Mouse (Mus musculus) embryonic facial prominence, embryonic 12.5 days (tissue): ENCODE data around the gene 1500009C09Rik. TPM values are rescaled to one million over a fixed set of nuclear protein-coding genes. Genes with fewer than 3 reads are reported as not detected.

Experiments used
- ATAC-seq: fragments of 200-750 bp; cut with Nextera tagmentation; 2 replicates; pipeline ENCODE4 v1.8.0; 2017; ENCODE audit not compliant: insufficient number of reproducible peaks, insufficient read depth, low FRiP score, low TSS enrichment
- H3K27ac ChIP-seq: fragments of 300-500 bp; sonication (generic); 2 replicates; pipeline ENCODE4 v1.5.1; 2016; ENCODE audit warnings: mild to moderate bottlenecking
- H3K27me3 ChIP-seq: fragments of 300-500 bp; sonication (generic); 2 replicates; pipeline ENCODE4 v1.6.1; 2016; ENCODE audit warnings: mild to moderate bottlenecking, moderate library complexity
- H3K36me3 ChIP-seq: fragments of 300-500 bp; sonication (generic); 2 replicates; pipeline ENCODE4 v1.6.1; 2016; ENCODE audit warnings: mild to moderate bottlenecking
- H3K4me1 ChIP-seq: fragments of 300-500 bp; sonication (generic); 2 replicates; pipeline ENCODE4 v1.6.1; 2016
- H3K4me2 ChIP-seq: fragments of 300-500 bp; sonication (generic); replicated peaks from 2 replicates; pipeline ENCODE4 v1.6.1; 2016; ENCODE audit warnings: mild to moderate bottlenecking, moderate library complexity
- H3K4me3 ChIP-seq: fragments of 300-500 bp; sonication (generic); 2 replicates; pipeline ENCODE4 v1.5.1; 2016; ENCODE audit warnings: mild to moderate bottlenecking
- H3K9ac ChIP-seq: fragments of 300-500 bp; sonication (generic); 2 replicates; pipeline ENCODE4 v1.6.1; 2016; ENCODE audit warnings: mild to moderate bottlenecking, moderate library complexity
- H3K9me3 ChIP-seq: fragments of 300-500 bp; sonication (generic); 2 replicates; pipeline ENCODE4 v1.6.1; 2016; ENCODE audit warnings: mild to moderate bottlenecking, moderate library complexity
- WGBS: fragments of 180-500 bp; shearing (Covaris S2); methylation state at CpG from one replicate; pipeline ENCODE4 v1.1.7; 2016; 5-methylcytosine and 5-hydroxymethylcytosine counted together
- polyA plus RNA-seq: library from polyadenylated mRNA; unstranded; fragments of >200 nt; fragmentation: Nextera tagmentation; extraction: Ambion mirVana; gene quantifications from 2 replicates; pipeline ENCODE4 v1.2.1, GENCODE M21; 2016

1500009C09Rik gene
- polyA plus RNA-seq, 1 experiment from 2014 or later: not detected

GRCm38 (mm10) chr15:82268783-82269182, 16.6 kb downstream of the 1500009C09Rik start:
- no peak overlapping the region for H3K9ac ChIP-seq
- 85% methylated on average over 9 of the region's 9 CpGs for WGBS

DNA sequence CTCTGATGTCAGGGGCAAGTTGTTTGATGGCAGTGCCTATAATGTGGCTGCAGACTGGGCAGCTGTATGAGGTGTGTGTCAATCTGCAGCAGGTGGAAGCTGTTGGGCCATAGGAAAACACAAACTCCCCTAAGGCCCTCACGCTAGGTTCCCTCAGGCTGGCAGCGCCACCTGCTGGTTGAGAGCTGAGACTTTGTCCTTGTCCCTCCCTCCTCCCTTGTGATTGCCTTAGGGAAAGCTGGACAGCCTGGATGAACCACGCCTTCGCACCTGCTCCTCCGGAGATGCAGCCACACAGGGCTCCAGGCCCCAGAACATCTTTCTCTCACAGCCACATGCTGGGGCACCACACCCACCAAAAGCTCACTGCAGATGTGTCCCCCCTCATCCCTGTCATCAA, 19.0 kb downstream of the 1500009C09Rik start:
- Histone ChIP-seq H3K9ac (no peak overlapping the region), H3K27ac (no peak overlapping the region), H3K36me3 (no peaks in the 10 kb centered on the region), H3K4me2 (no peak overlapping the region), H3K27me3 (peaks cover 31% of the 10 kb centered on the region), H3K4me1 (peaks cover 10% of the 10 kb centered on the region; the same call in 1 of the 2 replicates), H3K4me3 (no peak overlapping the region), H3K9me3 (no peaks in the 10 kb centered on the region)
- 5% methylated on average over 5 of the region's 5 CpGs for WGBS
- no peak for ATAC-seq

More at GRCm38 (mm10) chr15:82268783-82269182, 16.6 kb downstream of the 1500009C09Rik start:
- no peak overlapping the region for H3K4me3 ChIP-seq
- no peak for ATAC-seq
- H3K4me2 ChIP-seq: no peak overlapping the region
- peaks cover 20% of the 10 kb centered on the region for H3K27me3 ChIP-seq
- no peak overlapping the region for H3K27ac ChIP-seq
- H3K9me3 ChIP-seq: no peaks in the 10 kb centered on the region
- 0 out of 2 replicates have a peak, but pooled peaks cover 4% of the 10 kb centered on the region for H3K4me1 ChIP-seq
- H3K36me3 ChIP-seq: no peaks in the 10 kb centered on the region

- Histone ChIP-seq H3K4me2 (no peak overlapping the region), H3K27ac (no peak overlapping the region), H3K4me1 (peaks cover 16% of the 10 kb centered on the region; the same call in 1 of the 2 replicates), H3K36me3 (no peaks in the 10 kb centered on the region), H3K9ac (no peak overlapping the region), H3K27me3 (peaks cover 31% of the 10 kb centered on the region), H3K4me3 (no peak overlapping the region), H3K9me3 (no peaks in the 10 kb centered on the region)
- WGBS: 84% methylated on average over 6 of the region's 6 CpGs
- ATAC-seq: no peak
Observed at GRCm38 (mm10) chr15:82272295-82272694, 20.1 kb downstream of the 1500009C09Rik start.

DNA sequence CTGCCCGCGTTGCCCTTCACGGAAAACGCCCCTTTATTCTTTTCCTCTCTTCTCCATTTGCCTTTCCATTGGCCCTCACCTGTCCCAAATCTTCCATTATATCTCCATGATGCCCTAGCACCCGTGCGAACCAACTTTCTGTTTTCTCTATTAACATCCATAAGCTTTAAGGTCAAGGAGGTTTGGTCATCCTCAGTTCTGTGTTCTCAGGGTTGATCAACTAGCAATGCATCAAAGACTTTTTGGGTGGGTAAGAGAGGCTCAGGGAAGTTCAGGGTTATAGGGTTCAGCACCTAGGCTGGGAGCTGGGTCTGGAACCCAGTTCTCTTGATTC, 22.4 kb downstream of the 1500009C09Rik start, which contains the start of gene Sept3:
Gene Sept3, plus strand, starts transcription at position 301 of the 334 bp plus-strand sequence.
- Histone ChIP-seq H3K9me3 (no peaks in the 10 kb centered on the region), H3K4me2 (peak within 1 kb of the TSS; percentile 92), H3K36me3 (peaks cover 4% of the 10 kb centered on the region), H3K27ac (peak within 1 kb of the TSS; percentile 42; the same call in 1 of the 2 replicates), H3K27me3 (peaks cover 31% of the 10 kb centered on the region), H3K9ac (peak within 1 kb of the TSS; percentile 77), H3K4me1 (peaks cover 17% of the 10 kb centered on the region; the same call in 1 of the 2 replicates), H3K4me3 (peak within 1 kb of the TSS; percentile 65)
- 0 out of 2 replicates have a peak, but pooled peaks have one; percentile 0 for ATAC-seq
- 26% methylated on average over 6 of the region's 6 CpGs for WGBS

DNA sequence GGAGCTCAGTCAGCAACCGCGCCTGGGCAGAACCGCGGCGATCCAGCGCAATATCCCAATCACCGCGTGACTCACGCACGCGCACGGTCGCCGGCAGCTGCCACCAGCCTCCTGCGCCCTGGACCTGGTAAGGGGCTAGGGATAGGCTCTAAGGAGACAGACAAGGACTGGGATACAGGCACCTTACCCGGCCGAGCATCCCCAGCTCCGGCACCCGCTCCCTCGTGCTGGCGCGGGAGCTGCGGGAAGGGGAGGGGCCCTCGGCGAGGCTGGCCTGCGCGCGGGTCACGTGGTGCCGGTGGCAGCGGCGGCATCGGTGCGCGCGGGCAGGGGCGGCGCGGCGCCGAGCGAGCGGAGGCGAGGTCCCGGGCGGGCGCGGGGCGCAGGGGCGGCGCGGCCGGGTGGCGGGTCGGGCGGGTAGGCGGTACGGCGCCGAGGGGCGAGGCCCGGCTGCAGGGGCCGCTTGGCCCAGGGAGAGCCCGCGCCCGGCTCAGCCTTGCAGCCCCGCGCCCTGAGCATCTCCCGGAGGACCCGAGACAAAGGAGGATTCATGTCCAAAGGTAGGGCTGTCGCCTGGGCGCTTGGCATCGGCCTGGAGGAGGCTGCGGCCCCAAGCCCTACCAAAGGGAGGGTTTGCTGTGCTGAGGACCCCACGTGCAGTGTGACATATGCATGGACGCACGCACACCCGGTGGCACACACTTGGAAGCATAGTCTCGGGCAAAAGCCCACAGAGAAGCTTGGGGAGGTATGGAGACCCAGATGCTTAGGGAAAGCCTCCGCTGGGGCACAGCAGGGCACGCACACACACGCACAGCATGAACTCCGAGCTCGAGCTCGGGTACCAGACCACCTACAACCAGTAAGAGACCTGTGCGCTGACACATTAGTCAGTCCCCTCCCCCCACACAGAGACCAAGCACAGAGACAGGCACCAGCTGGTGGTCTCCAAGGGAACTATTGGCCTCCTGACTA, 23.0 kb downstream of the 1500009C09Rik start:
- peak overlapping the region; percentile 92 for H3K4me2 ChIP-seq
- peaks cover 31% of the 10 kb centered on the region for H3K27me3 ChIP-seq
- peak overlapping the region; percentile 65 for H3K4me3 ChIP-seq
- H3K4me1 ChIP-seq: peaks cover 17% of the 10 kb centered on the region; the same call in 1 of the 2 replicates
- peaks cover 10% of the 10 kb centered on the region for H3K36me3 ChIP-seq
- H3K27ac ChIP-seq: peak overlapping the region; percentile 42; the same call in 1 of the 2 replicates
- H3K9ac ChIP-seq: peak overlapping the region; percentile 77
- WGBS: under 1% methylated on average over 80 of the region's 86 CpGs
- H3K9me3 ChIP-seq: no peaks in the 10 kb centered on the region
- ATAC-seq: peak; percentile 29; the same call in 1 of the 2 replicates

DNA sequence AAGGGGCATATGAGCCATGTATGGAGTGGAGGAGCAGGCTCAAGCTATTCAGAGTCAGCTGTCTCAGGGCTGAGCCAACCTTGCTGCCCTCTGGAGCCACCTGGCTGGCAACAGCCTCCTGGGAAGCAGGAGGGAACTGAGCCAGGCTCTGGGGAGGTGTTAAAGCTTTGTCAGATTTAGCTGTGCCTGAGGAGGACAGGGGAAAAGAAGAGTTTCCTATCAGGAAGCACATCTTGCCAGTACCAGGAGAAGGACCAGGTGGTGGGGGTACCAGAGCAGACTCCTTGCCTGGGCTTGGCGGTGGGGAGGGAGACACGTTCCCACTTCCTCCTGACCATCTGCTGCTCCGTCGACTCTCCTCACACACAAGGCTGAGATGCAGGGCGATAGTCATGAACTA, 25.4 kb downstream of the 1500009C09Rik start:
- no peaks in the 10 kb centered on the region for H3K9me3 ChIP-seq
- WGBS: 70% methylated on average over 5 of the region's 5 CpGs
- peaks cover 17% of the 10 kb centered on the region; the same call in 1 of the 2 replicates for H3K4me1 ChIP-seq
- H3K36me3 ChIP-seq: peaks cover 20% of the 10 kb centered on the region
- H3K27me3 ChIP-seq: peaks cover 21% of the 10 kb centered on the region
- H3K27ac ChIP-seq: no peak overlapping the region
- no peak overlapping the region for H3K9ac ChIP-seq
- H3K4me3 ChIP-seq: no peak overlapping the region
- no peak for ATAC-seq
- no peak overlapping the region for H3K4me2 ChIP-seq

DNA sequence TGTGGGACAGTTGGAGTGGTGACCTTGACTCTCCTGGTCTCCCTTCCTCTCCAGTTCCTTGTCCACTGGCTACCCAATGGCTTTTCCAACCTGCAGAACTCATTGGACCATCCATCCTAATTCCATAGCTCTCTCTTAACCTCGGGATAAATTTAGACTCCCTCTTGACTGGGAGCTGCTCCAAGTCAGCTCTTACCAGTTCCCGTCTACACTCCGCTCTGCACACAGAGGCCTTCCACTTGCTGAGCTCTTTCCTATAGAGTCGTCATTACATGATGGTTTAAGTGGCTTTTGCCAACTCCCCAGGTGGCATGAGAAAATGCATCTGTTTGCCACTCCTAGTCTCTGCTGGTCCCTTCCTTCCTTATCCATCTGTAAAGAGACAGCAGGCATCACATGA, 28.4 kb downstream of the 1500009C09Rik start:
- no peak overlapping the region for H3K4me2 ChIP-seq
- peaks cover 49% of the 10 kb centered on the region for H3K36me3 ChIP-seq
- peaks cover 16% of the 10 kb centered on the region; the same call in 1 of the 2 replicates for H3K4me1 ChIP-seq
- no peak overlapping the region for H3K27ac ChIP-seq
- no peak for ATAC-seq
- no peaks in the 10 kb centered on the region for H3K9me3 ChIP-seq
- 87% methylated on average over 4 of the region's 4 CpGs for WGBS
- H3K9ac ChIP-seq: no peak overlapping the region
- H3K27me3 ChIP-seq: no peaks in the 10 kb centered on the region
- H3K4me3 ChIP-seq: no peak overlapping the region

GRCm38 (mm10) chr15:82286157-82286556, 34.0 kb downstream of the 1500009C09Rik start:
- Histone ChIP-seq H3K4me3 (no peak overlapping the region), H3K36me3 (peaks cover 77% of the 10 kb centered on the region), H3K4me2 (no peak overlapping the region), H3K27ac (no peak overlapping the region), H3K9me3 (no peaks in the 10 kb centered on the region), H3K27me3 (no peaks in the 10 kb centered on the region), H3K9ac (no peak overlapping the region), H3K4me1 (no peaks in the 10 kb centered on the region)
- ATAC-seq: no peak
- WGBS: 69% methylated on average over 12 of the region's 12 CpGs

- H3K36me3 ChIP-seq: peaks cover 55% of the 10 kb centered on the region
- H3K27ac ChIP-seq: no peak overlapping the region
- no peaks in the 10 kb centered on the region for H3K27me3 ChIP-seq
- H3K4me1 ChIP-seq: peaks cover 13% of the 10 kb centered on the region
- ATAC-seq: no peak
- H3K4me3 ChIP-seq: no peak overlapping the region
- WGBS: 89% methylated on average over 7 of the region's 7 CpGs
- no peak overlapping the region for H3K9ac ChIP-seq
- no peak overlapping the region for H3K4me2 ChIP-seq
- H3K9me3 ChIP-seq: no peaks in the 10 kb centered on the region
Observed at GRCm38 (mm10) chr15:82290252-82290651, 38.1 kb downstream of the 1500009C09Rik start.

GRCm38 (mm10) chr15:82292851-82293250, 40.7 kb downstream of the 1500009C09Rik start:
- H3K27ac ChIP-seq: no peak overlapping the region
- 0 out of 2 replicates have a peak, but pooled peaks have one; percentile 57 for ATAC-seq
- 27% methylated on average over 5 of the region's 5 CpGs for WGBS

DNA sequence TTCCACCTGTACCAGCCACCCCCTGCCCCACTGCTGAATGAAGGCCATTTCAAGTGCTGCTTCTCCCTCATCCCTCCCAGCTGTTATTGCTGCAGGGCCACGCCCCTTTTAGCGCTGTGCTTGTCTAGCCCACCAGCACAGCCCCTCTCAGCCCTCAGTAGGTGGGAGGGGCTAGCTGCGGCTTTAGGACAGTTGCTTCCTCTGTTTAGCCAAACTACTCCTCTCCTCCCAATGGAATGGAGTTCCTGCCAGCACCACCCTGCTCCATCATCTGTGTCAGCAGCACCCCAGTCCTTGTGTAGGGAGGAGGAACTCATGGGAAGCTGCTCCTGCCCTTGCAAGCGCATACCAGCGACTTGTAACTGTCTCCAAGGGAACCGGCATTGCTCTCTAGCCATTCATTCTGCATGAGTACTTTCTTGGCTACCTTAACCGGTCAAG, 41.1 kb downstream of the 1500009C09Rik start:
- Histone ChIP-seq H3K27me3 (no peaks in the 10 kb centered on the region), H3K9ac (no peak overlapping the region), H3K27ac (no peak overlapping the region), H3K9me3 (no peaks in the 10 kb centered on the region), H3K4me3 (no peak overlapping the region), H3K4me1 (peaks cover 13% of the 10 kb centered on the region), H3K36me3 (peaks cover 32% of the 10 kb centered on the region), H3K4me2 (peak overlapping the region; percentile 32)
- 19% methylated on average over 7 of the region's 7 CpGs for WGBS
- ATAC-seq: peak; percentile 70

More at GRCm38 (mm10) chr15:82292851-82293250, 40.7 kb downstream of the 1500009C09Rik start:
- Histone ChIP-seq H3K36me3 (peaks cover 35% of the 10 kb centered on the region), H3K4me1 (peaks cover 13% of the 10 kb centered on the region), H3K4me3 (no peak overlapping the region), H3K9me3 (no peaks in the 10 kb centered on the region), H3K4me2 (peak overlapping the region; percentile 32; the same call in 1 of the 2 replicates), H3K9ac (no peak overlapping the region), H3K27me3 (no peaks in the 10 kb centered on the region)
